Mouse (Mus musculus) limb, embryonic 11.5 days (tissue): ENCODE measurements around the gene Kctd14. TPM values are rescaled to one million over a fixed set of nuclear protein-coding genes. Genes with fewer than 3 reads are reported as not detected.
"Not testable (repeated sequence)": the region's sequence is repeated elsewhere in the genome, so short reads cannot be mapped to it uniquely, and the experiment has no call there.

Experiments used
- ATAC-seq: fragments of 200-750 bp; cut with Nextera tagmentation; 2 replicates; pipeline ENCODE4 v1.8.0; 2017; ENCODE audit warnings: low read depth; ENCODE audit not compliant: insufficient number of reproducible peaks, low FRiP score, low TSS enrichment
- DNase-seq: peaks from one replicate; pipeline ENCODE4 v3.0.0-alpha.2; 2015; ENCODE audit warnings: low spot score
- H3K27ac ChIP-seq: fragments of 300-500 bp; sonication (generic); replicated peaks from 2 replicates; pipeline ENCODE4 v1.5.1; 2014; ENCODE audit warnings: low read depth, mild to moderate bottlenecking, low read length
- H3K27me3 ChIP-seq: fragments of 300-500 bp; sonication (generic); 2 replicates; pipeline ENCODE4 v1.6.1; 2014; ENCODE audit warnings: mild to moderate bottlenecking, low read length, mixed read lengths; ENCODE audit not compliant: control insufficient read depth, insufficient read depth
- H3K36me3 ChIP-seq: fragments of 300-500 bp; sonication (generic); 2 replicates; pipeline ENCODE4 v1.6.1; 2014; ENCODE audit warnings: mild to moderate bottlenecking, low read length, moderate library complexity, mixed read lengths; ENCODE audit not compliant: control insufficient read depth, insufficient read depth
- H3K4me1 ChIP-seq: fragments of 300-500 bp; sonication (generic); 2 replicates; pipeline ENCODE4 v1.6.1; 2014; ENCODE audit warnings: low read length, mixed read lengths; ENCODE audit not compliant: control insufficient read depth, insufficient read depth
- H3K4me2 ChIP-seq: fragments of 300-500 bp; sonication (generic); 2 replicates; pipeline ENCODE4 v1.6.1; 2014; ENCODE audit warnings: low read depth, mild to moderate bottlenecking, moderate library complexity; ENCODE audit not compliant: severe bottlenecking
- H3K4me3 ChIP-seq: fragments of 300-500 bp; sonication (generic); 2 replicates; pipeline ENCODE4 v1.5.1; 2014; ENCODE audit warnings: low read depth, low read length
- H3K9ac ChIP-seq: fragments of 300-500 bp; sonication (generic); 2 replicates; pipeline ENCODE4 v1.6.1; 2014; ENCODE audit warnings: mild to moderate bottlenecking, low read length
- H3K9me3 ChIP-seq: fragments of 300-500 bp; sonication (generic); 2 replicates; pipeline ENCODE4 v1.6.1; 2016; ENCODE audit warnings: low read length; ENCODE audit not compliant: control insufficient read depth
- WGBS: fragments of 180-500 bp; shearing (Covaris S2); extraction: QIAGEN DNeasy Blood & Tissue Kit; methylation state at CpG from one replicate; pipeline ENCODE4 v1.1.7; 2014; 5-methylcytosine and 5-hydroxymethylcytosine counted together
- polyA plus RNA-seq: library from polyadenylated mRNA; unstranded; fragments of >200 nt; fragmentation: Nextera tagmentation; extraction: Ambion mirVana; gene quantifications from 2 replicates; pipeline ENCODE4 v1.2.1, GENCODE M21; 2014

Gene Kctd14
- polyA plus RNA-seq, 1 experiment from 2014 or later, result 0.65 TPM

- H3K9ac ChIP-seq, result no peak overlapping the region
- no peak overlapping the region for H3K27ac ChIP-seq
- H3K4me3 ChIP-seq, result no peak overlapping the region
- no peaks in the 10 kb centered on the region for H3K36me3 ChIP-seq
- ATAC-seq (no peak), DNase-seq (no peak)
- peaks cover 6% of the 10 kb centered on the region for H3K4me1 ChIP-seq
- H3K9me3 ChIP-seq, result no peaks in the 10 kb centered on the region
- no peaks in the 10 kb centered on the region for H3K27me3 ChIP-seq
- 86% methylated on average over 6 of the region's 6 CpGs for WGBS
- H3K4me2 ChIP-seq, result no peak overlapping the region
These were observed 23.8 kb upstream of the Kctd14 start for GRCm38 (mm10) chr7:97427296-97427695.

DNA sequence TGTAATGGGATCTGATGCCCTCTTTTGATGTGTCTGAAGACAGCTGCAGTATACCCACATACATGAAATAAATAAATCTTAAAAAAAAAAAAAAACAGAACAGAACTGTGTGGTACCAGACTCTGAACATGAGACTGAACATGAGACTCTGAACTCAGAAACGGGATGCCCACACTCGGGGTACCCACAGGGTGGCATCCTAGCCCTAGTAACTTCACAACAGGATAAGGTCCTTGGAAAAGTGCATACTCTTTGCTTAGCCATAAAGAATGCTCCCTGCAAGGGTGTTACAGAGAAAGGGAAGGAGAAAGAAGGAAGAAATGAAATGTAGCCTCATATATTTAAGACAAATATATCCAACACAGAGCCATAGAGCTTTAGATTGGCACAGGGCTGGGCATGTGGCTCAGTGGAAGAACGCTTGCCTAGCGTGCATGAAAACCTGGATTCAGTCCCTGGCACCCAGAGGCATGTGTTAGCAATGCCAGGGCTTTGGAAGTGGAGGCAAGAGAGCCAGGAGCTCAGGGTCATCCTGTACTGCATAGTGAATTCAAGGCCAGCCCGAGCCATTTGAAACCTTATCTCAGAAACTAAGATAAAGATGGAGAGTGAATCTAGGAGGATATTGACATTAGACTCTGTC is 23.2 kb upstream of the Kctd14 start:
- 91% methylated on average over 5 of the region's 5 CpGs for WGBS
- no peaks in the 10 kb centered on the region for H3K36me3 ChIP-seq
- no peak overlapping the region for H3K4me3 ChIP-seq
- no peak overlapping the region for H3K9ac ChIP-seq
- ATAC-seq (no peak), DNase-seq (no peak)
- no peak overlapping the region for H3K27ac ChIP-seq
- peaks cover 6% of the 10 kb centered on the region for H3K4me1 ChIP-seq
- no peak overlapping the region for H3K4me2 ChIP-seq
- H3K27me3 ChIP-seq, result no peaks in the 10 kb centered on the region
- no peaks in the 10 kb centered on the region for H3K9me3 ChIP-seq

GRCm38 (mm10) chr7:97429705-97430104 is 21.4 kb upstream of the Kctd14 start:
- no peak overlapping the region for H3K27ac ChIP-seq
- 4% methylated on average over 5 of the region's 5 CpGs for WGBS
- peak; percentile 78 for DNase-seq

GRCm38 (mm10) chr7:97433517-97433916 is 17.6 kb upstream of the Kctd14 start:
- 78% methylated on average over 3 of the region's 3 CpGs for WGBS
- H3K4me2 ChIP-seq, H3K27ac ChIP-seq: not testable (repeated sequence)

More at GRCm38 (mm10) chr7:97429705-97430104, 21.4 kb upstream of the Kctd14 start:
- Histone ChIP-seq H3K27me3 (no peaks in the 10 kb centered on the region), H3K9me3 (no peaks in the 10 kb centered on the region), H3K4me2 (no peak overlapping the region), H3K4me3 (no peak overlapping the region), H3K9ac (no peak overlapping the region), H3K4me1 (peaks cover 6% of the 10 kb centered on the region), H3K36me3 (no peaks in the 10 kb centered on the region)
- ATAC-seq, result peak; percentile 70; the same call in 1 of the 2 replicates

DNA sequence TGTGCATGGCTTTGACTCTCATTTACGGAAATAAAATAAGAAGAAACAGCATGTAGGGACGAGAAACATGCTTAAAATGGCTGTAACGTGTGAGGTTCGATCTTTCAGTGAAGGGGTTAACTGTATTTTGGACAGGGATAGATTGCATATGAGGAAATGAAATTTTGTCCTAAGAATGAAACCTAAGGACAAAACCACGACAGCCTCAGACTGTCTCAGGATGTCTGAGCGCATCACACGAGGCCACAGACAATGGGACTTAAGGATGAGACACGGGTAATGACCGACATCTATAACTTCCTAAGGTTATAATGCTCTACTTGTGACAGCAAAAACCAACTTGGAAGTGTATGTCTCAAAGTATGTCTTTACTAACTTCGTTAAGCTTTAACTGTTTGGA is 16.6 kb upstream of the Kctd14 start:
- no peak for DNase-seq
- Histone ChIP-seq H3K36me3 (no peaks in the 10 kb centered on the region), H3K27ac (no peak overlapping the region), H3K4me2 (no peak overlapping the region), H3K27me3 (no peaks in the 10 kb centered on the region), H3K9ac (no peak overlapping the region), H3K4me3 (no peak overlapping the region), H3K4me1 (peaks cover 6% of the 10 kb centered on the region), H3K9me3 (no peaks in the 10 kb centered on the region)
- 89% methylated on average over 10 of the region's 10 CpGs for WGBS
- no peak for ATAC-seq

More at GRCm38 (mm10) chr7:97433517-97433916, 17.6 kb upstream of the Kctd14 start:
- H3K36me3 ChIP-seq, H3K27me3 ChIP-seq, H3K4me3 ChIP-seq, ATAC-seq, DNase-seq, H3K4me1 ChIP-seq, H3K9ac ChIP-seq, H3K9me3 ChIP-seq: not testable (repeated sequence)

DNA sequence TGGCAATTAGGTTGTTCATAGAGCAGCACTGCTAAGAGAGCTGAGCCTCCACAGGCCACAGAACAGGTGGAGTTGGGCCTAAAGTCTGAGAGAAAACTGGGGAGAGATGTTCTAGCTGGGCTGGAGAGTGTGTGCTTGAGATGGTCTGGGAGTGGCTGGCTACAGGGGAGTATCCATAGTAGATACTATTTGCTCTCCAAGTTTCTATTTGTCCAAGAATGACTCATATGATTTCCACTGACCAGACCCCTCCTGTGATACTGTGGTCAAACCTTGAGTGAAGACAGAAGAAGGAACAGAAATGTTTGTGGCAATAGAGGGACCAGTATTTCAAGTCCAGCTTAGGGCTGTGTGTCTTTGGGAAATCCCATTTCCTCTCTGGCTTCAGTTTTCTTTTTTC is 12.1 kb upstream of the Kctd14 start:
- Histone ChIP-seq H3K4me1 (no peaks in the 10 kb centered on the region), H3K27me3 (no peaks in the 10 kb centered on the region), H3K36me3 (no peaks in the 10 kb centered on the region), H3K4me2 (no peak overlapping the region), H3K9ac (no peak overlapping the region), H3K4me3 (no peak overlapping the region), H3K9me3 (no peaks in the 10 kb centered on the region), H3K27ac (no peak overlapping the region)
- DNase-seq (no peak), ATAC-seq (no peak)

GRCm38 (mm10) chr7:97446171-97446925 is 4.8 kb upstream of the Kctd14 start:
- DNase-seq (no peak), ATAC-seq (no peak)
- no peak overlapping the region for H3K9ac ChIP-seq

DNA sequence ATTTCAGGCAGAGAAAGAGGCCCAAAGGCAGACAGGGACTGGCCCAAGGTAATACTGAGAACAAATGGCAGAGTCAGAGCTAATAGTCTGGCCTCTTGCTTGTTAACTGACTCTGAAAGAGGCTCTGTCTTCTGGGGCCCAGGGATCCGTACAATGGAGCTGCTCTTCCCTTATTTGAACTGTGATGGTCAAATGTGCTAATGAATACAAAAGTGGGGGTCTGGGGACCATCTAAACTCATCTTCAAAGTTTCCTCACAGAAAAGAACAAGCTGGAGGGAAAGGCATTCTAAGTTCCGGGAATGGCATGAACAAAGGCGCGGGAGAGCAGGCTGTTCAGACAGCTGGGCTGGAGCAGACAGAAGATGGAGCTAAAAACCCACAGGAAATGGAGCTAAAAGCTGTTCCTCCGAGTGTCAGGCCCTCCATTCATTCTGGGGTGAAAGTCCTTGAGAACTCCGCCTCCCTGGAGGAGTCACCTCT is 4.0 kb upstream of the Kctd14 start:
- Histone ChIP-seq H3K27ac (no peak overlapping the region), H3K9me3 (no peaks in the 10 kb centered on the region; the same call in 1 of the 2 replicates), H3K4me1 (no peaks in the 10 kb centered on the region), H3K27me3 (no peaks in the 10 kb centered on the region), H3K36me3 (no peaks in the 10 kb centered on the region), H3K4me2 (no peak overlapping the region), H3K4me3 (no peak overlapping the region), H3K9ac (no peak overlapping the region)
- 74% methylated on average over 6 of the region's 6 CpGs for WGBS
- DNase-seq (no peak), ATAC-seq (no peak)

More at GRCm38 (mm10) chr7:97446171-97446925, 4.8 kb upstream of the Kctd14 start:
- no peaks in the 10 kb centered on the region for H3K4me1 ChIP-seq
- no peak overlapping the region for H3K4me2 ChIP-seq
- no peaks in the 10 kb centered on the region; the same call in 1 of the 2 replicates for H3K9me3 ChIP-seq
- WGBS, result 65% methylated on average over 6 of the region's 6 CpGs
- H3K4me3 ChIP-seq, result no peak overlapping the region
- H3K27me3 ChIP-seq, result no peaks in the 10 kb centered on the region
- no peak overlapping the region for H3K27ac ChIP-seq
- no peaks in the 10 kb centered on the region for H3K36me3 ChIP-seq
